Mouse (Mus musculus): ENCODE measurements around the gene Fras1. TPM values are rescaled to one million over a fixed set of nuclear protein-coding genes. Genes with fewer than 3 reads are reported as not detected.

Fras1 gene
- total and polyA plus RNA-seq, 2 experiments from 2014 or later = 2.2 to 6.2 TPM

DNA sequence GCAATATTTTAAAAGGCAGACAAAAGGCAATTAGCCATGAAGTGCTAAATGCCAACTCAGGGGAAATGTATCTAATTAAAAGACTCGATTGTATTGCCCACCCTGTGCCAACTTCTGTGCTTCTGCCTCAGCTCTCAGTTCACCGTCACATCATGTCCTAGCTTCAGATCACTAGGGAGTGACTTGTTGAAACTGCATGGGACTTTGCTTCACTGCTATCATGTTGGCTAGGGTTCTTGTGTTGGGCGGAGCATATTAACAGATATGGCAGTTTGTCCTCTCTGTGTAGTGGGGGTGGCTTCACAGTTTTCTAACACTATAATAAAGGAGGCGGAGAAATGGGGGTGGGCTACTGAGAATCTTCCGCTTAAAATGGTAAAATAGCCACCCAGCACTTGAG lies 172.2 kb downstream of the Fras1 start:
- DNase-seq (no peak), ATAC-seq (no peak)
- no peaks in the 10 kb centered on the region for H3K27me3 ChIP-seq (ENCODE audit: insufficient read depth, low read length)
- H3K4me1 ChIP-seq (ENCODE audit: insufficient read depth) = no peaks in the 10 kb centered on the region
- no peak for TF ChIP-seq CTCF (IDR thresholded peaks at IDR 0.05; ENCODE audit: low read depth)
- no peak overlapping the region for H3K4me3 ChIP-seq (ENCODE audit: low read depth, low read length)
- H3K4me2 ChIP-seq (ENCODE audit: low read depth) = no peak overlapping the region
- WGBS = 85% methylated on average over 5 of the region's 5 CpGs
- H3K36me3 ChIP-seq (ENCODE audit: insufficient read depth) = no peaks in the 10 kb centered on the region
- no peaks in the 10 kb centered on the region for H3K9me3 ChIP-seq (ENCODE audit: low read length)
- H3K9ac ChIP-seq = no peak overlapping the region
- H3K27ac ChIP-seq (ENCODE audit: low read depth, low read length) = no peak overlapping the region

DNA sequence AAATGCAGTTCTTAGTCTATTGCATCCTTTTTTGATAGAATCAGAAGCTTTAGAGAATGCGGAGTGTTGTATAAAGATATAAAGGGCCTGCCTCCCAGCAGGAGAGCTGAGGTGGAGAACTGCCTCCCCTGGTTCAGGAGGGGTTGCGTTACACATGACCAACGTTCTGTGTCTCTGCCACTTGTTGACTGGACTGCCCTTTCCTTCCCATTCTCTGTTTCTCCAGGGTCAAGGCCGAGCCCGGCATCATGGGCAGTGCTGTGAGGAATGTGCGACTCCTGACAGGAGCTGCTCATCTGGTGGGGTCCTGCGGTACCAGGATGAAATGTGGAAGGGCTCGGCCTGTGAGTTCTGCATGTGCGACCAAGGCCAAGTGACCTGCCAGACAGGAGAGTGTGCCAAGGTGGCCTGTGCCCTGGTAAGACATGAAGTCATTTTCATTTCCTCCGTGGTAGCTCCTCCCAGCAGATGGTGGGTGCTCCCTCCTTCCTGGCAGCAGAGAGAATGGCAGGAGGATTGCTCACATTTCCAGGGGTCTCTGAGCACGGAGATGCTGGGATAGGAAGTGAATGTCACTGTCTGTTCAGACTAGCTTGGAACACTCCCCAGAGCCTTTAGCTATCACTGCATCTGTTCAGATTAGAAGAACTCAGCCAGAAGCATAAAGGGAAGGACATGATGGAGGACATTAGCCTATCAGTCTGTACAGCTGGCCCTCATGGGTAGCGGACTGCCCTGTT lies 181.4 kb downstream of the Fras1 start:
- Histone ChIP-seq H3K27ac (ENCODE audit: low read depth, low read length) (no peak overlapping the region), H3K9me3 (ENCODE audit: low read length) (no peaks in the 10 kb centered on the region), H3K36me3 (ENCODE audit: insufficient read depth) (no peaks in the 10 kb centered on the region), H3K9ac (no peak overlapping the region), H3K27me3 (ENCODE audit: insufficient read depth, low read length) (no peaks in the 10 kb centered on the region), H3K4me2 (ENCODE audit: low read depth) (no peak overlapping the region), H3K4me1 (ENCODE audit: insufficient read depth) (0 out of 2 replicates have a peak, but pooled peaks cover 4% of the 10 kb centered on the region), H3K4me3 (ENCODE audit: low read depth, low read length) (no peak overlapping the region)
- no peak for TF ChIP-seq CTCF (IDR thresholded peaks at IDR 0.05; ENCODE audit: low read depth)
- WGBS = 88% methylated on average over 12 of the region's 12 CpGs
- peak; percentile 65 for ATAC-seq
- no peak for DNase-seq

DNA sequence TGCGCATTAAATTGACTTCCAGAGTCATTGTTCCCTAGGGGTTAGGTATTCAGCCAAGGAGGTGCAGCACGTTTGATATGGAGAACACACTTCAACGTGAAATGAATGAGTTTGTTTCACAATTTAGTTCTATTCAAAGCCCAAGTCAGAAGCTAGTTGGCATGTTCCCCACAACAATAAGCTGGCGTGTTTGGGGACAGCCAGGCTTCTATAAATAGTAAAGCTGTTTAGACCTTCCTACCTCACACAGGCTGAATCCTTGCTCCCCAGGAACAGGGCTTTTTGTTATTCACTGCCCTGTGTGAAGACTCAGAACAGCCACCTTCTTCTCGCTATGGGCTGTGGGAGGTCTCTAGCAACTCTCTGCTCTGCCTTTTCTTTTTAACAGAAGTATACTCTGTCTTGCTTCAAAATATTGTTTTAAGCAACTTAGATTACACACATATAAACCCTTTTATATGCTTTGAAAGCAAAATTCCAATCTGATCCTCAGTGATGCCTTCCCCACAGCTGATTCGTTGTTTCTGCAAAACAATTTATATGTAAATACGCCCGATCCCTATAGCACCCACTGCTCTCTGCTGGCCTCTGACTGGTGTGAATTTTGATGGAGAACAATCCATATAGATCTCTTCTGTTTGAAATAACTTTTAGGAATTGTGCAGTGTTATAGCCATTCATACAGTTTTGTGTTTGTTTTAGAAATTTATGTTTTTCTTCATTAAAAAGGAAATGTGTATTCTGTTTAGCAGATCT lies 184.5 kb downstream of the Fras1 start:
- no peak overlapping the region for H3K27ac ChIP-seq (ENCODE audit: low read depth, low read length)
- ATAC-seq (no peak), DNase-seq (no peak)
- H3K36me3 ChIP-seq (ENCODE audit: insufficient read depth) = no peaks in the 10 kb centered on the region
- H3K27me3 ChIP-seq (ENCODE audit: insufficient read depth, low read length) = no peaks in the 10 kb centered on the region
- H3K4me3 ChIP-seq (ENCODE audit: low read depth, low read length) = no peak overlapping the region
- no peak for TF ChIP-seq CTCF (IDR thresholded peaks at IDR 0.05; ENCODE audit: low read depth)
- H3K4me2 ChIP-seq (ENCODE audit: low read depth) = no peak overlapping the region
- H3K9ac ChIP-seq = no peak overlapping the region
- no peaks in the 10 kb centered on the region for H3K9me3 ChIP-seq (ENCODE audit: low read length)
- H3K4me1 ChIP-seq (ENCODE audit: insufficient read depth) = 0 out of 2 replicates have a peak, but pooled peaks cover 4% of the 10 kb centered on the region
- WGBS = 30% methylated on average over 8 of the region's 8 CpGs

DNA sequence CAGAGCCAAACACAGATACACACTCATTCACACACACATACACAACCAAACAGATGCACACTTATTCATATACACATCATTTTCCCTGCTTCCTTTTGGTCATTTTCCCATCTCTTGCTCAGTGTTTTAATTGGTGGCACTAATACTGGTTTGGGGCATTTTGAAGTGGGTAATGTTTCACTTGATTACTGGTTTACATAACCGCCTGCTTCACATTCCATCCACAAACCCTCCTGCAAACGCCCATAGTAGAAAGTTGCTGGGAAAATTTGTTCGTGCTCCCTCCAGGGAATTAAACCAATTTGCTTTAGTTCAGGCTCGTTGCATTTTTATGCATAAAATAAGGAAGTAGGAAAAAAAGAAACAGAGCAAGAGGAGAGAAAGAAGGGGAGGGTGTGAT lies 200.8 kb downstream of the Fras1 start:
- ATAC-seq (no peak), DNase-seq (no peak)
- Histone ChIP-seq H3K9me3 (ENCODE audit: low read length) (no peaks in the 10 kb centered on the region), H3K27ac (ENCODE audit: low read depth, low read length) (no peak overlapping the region), H3K4me3 (ENCODE audit: low read depth, low read length) (no peak overlapping the region), H3K4me1 (ENCODE audit: insufficient read depth) (no peaks in the 10 kb centered on the region), H3K9ac (no peak overlapping the region), H3K4me2 (ENCODE audit: low read depth) (no peak overlapping the region), H3K27me3 (ENCODE audit: insufficient read depth, low read length) (no peaks in the 10 kb centered on the region), H3K36me3 (ENCODE audit: insufficient read depth) (no peaks in the 10 kb centered on the region)
- TF ChIP-seq CTCF (IDR thresholded peaks at IDR 0.05; ENCODE audit: low read depth) = no peak
- 59% methylated on average over 4 of the region's 4 CpGs for WGBS

DNA sequence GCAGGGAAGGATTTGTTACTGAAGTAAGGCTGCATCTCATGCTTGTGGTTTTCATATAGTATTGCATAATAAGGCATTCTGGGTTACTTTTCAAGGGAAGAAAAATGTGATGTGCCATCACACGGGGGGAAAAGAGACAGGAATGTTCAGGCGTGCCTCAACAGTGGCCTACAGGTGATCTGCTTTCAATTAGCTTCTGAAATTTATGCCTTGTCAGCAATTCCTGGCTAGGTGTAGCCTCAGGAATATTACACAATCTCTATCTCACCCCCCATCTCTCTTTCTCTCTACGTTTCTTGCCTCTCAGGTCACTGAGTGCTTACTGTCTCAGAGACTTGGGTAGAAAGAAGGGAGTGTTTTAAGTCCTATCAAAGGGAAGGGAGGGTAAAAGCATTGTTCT lies 204.9 kb downstream of the Fras1 start:
- TF ChIP-seq CTCF (IDR thresholded peaks at IDR 0.05; ENCODE audit: low read depth) = no peak
- Histone ChIP-seq H3K4me2 (ENCODE audit: low read depth) (no peak overlapping the region), H3K4me3 (ENCODE audit: low read depth, low read length) (no peak overlapping the region), H3K36me3 (ENCODE audit: insufficient read depth) (no peaks in the 10 kb centered on the region), H3K9me3 (ENCODE audit: low read length) (no peaks in the 10 kb centered on the region), H3K27ac (ENCODE audit: low read depth, low read length) (no peak overlapping the region), H3K9ac (no peak overlapping the region), H3K4me1 (ENCODE audit: insufficient read depth) (no peaks in the 10 kb centered on the region), H3K27me3 (ENCODE audit: insufficient read depth, low read length) (no peaks in the 10 kb centered on the region)
- no peak for DNase-seq
- no peak for ATAC-seq
- WGBS = 82% methylated on average over 3 of the region's 3 CpGs

DNA sequence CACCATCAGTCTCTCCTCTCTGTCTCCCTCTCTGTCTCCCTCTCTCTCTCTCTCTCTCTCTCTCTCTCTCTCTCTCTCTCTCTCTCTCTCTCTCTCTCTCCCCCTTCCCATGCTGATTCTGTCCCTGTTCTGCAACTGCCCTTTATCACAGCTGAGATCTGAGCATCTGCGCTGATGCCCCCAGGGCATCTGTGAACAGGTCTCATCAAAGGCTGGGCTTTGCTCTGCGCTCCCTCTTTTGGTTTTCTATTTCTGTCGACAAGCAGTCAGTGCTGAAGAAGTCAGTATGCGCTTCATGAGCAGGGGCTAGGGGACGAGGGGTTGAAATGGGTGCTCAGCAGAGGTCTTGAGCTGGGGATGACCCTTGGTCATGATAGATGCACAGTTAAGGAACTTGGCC lies 206.2 kb downstream of the Fras1 start:
- WGBS = 75% methylated on average over 5 of the region's 5 CpGs
- ATAC-seq (no peak), DNase-seq (no peak)
- no peaks in the 10 kb centered on the region for H3K27me3 ChIP-seq (ENCODE audit: insufficient read depth, low read length)
- no peaks in the 10 kb centered on the region for H3K36me3 ChIP-seq (ENCODE audit: insufficient read depth)
- H3K9me3 ChIP-seq (ENCODE audit: low read length) = no peaks in the 10 kb centered on the region
- no peaks in the 10 kb centered on the region for H3K4me1 ChIP-seq (ENCODE audit: insufficient read depth)
- TF ChIP-seq CTCF (IDR thresholded peaks at IDR 0.05; ENCODE audit: low read depth) = no peak
- no peak overlapping the region for H3K9ac ChIP-seq
- H3K4me2 ChIP-seq (ENCODE audit: low read depth) = no peak overlapping the region
- H3K27ac ChIP-seq (ENCODE audit: low read depth, low read length) = no peak overlapping the region
- no peak overlapping the region for H3K4me3 ChIP-seq (ENCODE audit: low read depth, low read length)

DNA sequence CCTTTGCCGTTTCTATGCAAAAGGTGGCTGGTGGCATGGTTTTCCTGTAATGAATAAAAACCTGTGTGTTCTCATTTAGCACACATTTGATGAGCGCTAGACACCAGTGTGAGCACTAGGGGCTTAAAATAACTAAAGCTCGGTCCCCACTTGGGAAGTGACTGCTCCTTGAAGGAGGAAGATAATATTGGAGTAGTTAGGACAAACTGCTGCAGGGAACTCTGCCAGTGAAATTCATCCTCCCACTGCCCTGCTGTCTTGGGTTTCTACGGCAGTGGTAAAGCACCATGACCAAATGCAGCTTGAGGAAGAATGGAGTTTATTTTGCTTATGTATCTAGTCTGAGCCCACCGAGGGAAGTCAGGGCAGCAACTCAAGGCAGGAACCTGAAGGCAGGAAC lies 211.0 kb downstream of the Fras1 start:
- Histone ChIP-seq H3K4me3 (ENCODE audit: low read depth, low read length) (no peak overlapping the region), H3K9ac (no peak overlapping the region), H3K4me2 (ENCODE audit: low read depth) (no peak overlapping the region), H3K36me3 (ENCODE audit: insufficient read depth) (no peaks in the 10 kb centered on the region), H3K4me1 (ENCODE audit: insufficient read depth) (no peaks in the 10 kb centered on the region), H3K9me3 (ENCODE audit: low read length) (no peaks in the 10 kb centered on the region), H3K27me3 (ENCODE audit: insufficient read depth, low read length) (no peaks in the 10 kb centered on the region), H3K27ac (ENCODE audit: low read depth, low read length) (no peak overlapping the region)
- no peak for DNase-seq
- ATAC-seq = no peak
- WGBS = 87% methylated on average over 5 of the region's 5 CpGs
- no peak for TF ChIP-seq CTCF (IDR thresholded peaks at IDR 0.05; ENCODE audit: low read depth)

Measured in forebrain, postnatal 0 days (tissue).